Mouse (Mus musculus) kidney, adult 9 months (tissue): ENCODE results near the gene Aak1.
"Not testable (repeated sequence)": the region's sequence is repeated elsewhere in the genome, so short reads cannot be mapped to it uniquely, and the experiment has no call there.

Source experiments
- DNase-seq: peaks from one replicate; pipeline ENCODE4 v3.0.0; 2022

Aak1 gene

GRCm38 (mm10) chr6:87032401-87032800, 183.1 kb downstream of the Aak1 start:
- no peak for DNase-seq

GRCm38 (mm10) chr6:87034395-87034794, 185.1 kb downstream of the Aak1 start:
- no peak for DNase-seq

- DNase-seq: peak; percentile 24
These were observed 188.7 kb downstream of the Aak1 start for GRCm38 (mm10) chr6:87037826-87038620.

GRCm38 (mm10) chr6:87039161-87039560, 189.8 kb downstream of the Aak1 start:
- DNase-seq: no peak

- DNase-seq: no peak
These were observed 191.7 kb downstream of the Aak1 start for GRCm38 (mm10) chr6:87040971-87041370.

GRCm38 (mm10) chr6:87041431-87041830, 192.1 kb downstream of the Aak1 start:
- no peak for DNase-seq

GRCm38 (mm10) chr6:87042004-87042336, 192.7 kb downstream of the Aak1 start:
- no peak for DNase-seq

- DNase-seq: peak; percentile 95
These were observed 193.2 kb downstream of the Aak1 start, which contains the start of gene Gfpt1 for GRCm38 (mm10) chr6:87042337-87043130. Gene Gfpt1, plus strand, starts transcription at chr6:87042846.

GRCm38 (mm10) chr6:87043131-87043516, 193.8 kb downstream of the Aak1 start:
- no peak for DNase-seq

GRCm38 (mm10) chr6:87044895-87045294, 195.6 kb downstream of the Aak1 start:
- no peak for DNase-seq

- DNase-seq: no peak
These were observed 196.2 kb downstream of the Aak1 start for GRCm38 (mm10) chr6:87045507-87045906.

- DNase-seq: not testable (repeated sequence)
These were observed 199.4 kb downstream of the Aak1 start for GRCm38 (mm10) chr6:87048712-87049111.

GRCm38 (mm10) chr6:87051886-87052425, 202.6 kb downstream of the Aak1 start:
- DNase-seq: no peak
